Mouse (Mus musculus): ENCODE data around the gene Shq1. TPM values are rescaled to one million over a fixed set of nuclear protein-coding genes. Genes with fewer than 3 reads are reported as not detected.

The Shq1 gene
- polyA plus RNA-seq, 1 experiment: 3.1 TPM

DNA sequence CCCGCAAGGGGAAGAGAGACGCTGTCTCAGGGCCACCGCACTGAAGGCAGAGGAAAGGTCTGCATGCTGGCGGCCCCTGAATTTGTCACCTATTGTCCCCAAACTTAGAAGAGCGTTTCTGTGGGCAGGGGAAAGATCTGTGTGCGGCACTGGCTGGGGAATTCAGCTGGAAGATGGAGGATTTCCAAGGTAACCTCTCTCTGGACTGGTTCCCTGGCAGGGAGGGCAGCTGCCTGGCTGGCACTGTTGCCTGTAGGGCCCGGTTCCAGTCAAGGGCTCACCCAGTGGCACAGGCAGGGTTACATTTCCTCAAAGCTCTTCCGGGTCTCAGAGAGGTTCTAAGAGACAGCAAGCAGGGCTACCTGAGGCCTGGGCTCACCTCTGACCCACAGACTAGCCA is 138.6 kb downstream of the Shq1 start:
- no peak overlapping the region for H3K4me3 ChIP-seq (ENCODE audit: extremely low read depth, insufficient read depth, insufficient read length)
- H3K36me3 ChIP-seq (ENCODE audit: control insufficient read depth, insufficient read depth, low read length): no peaks in the 10 kb centered on the region
- H3K27ac ChIP-seq (ENCODE audit: insufficient read depth, low read length): no peak overlapping the region
- no peaks in the 10 kb centered on the region for H3K4me1 ChIP-seq (ENCODE audit: control insufficient read depth, insufficient read depth, insufficient read length)
- H3K27me3 ChIP-seq (ENCODE audit: control insufficient read depth, insufficient read depth, low read length): no peaks in the 10 kb centered on the region
- WGBS: 79% methylated on average over 8 of the region's 8 CpGs
- TF ChIP-seq POLR2A (IDR thresholded peaks at IDR 0.05; ENCODE audit: low read depth, low read length): no peak
- TF ChIP-seq CTCF (IDR thresholded peaks at IDR 0.05; ENCODE audit: extremely low read depth, insufficient read depth, insufficient read length, insufficient replicate concordance): no peak
- DNase-seq (ENCODE audit: low read depth in 1 of 2, low spot score in 2 of 2): no peak

- Histone ChIP-seq H3K36me3 (ENCODE audit: control insufficient read depth, insufficient read depth, low read length) (no peaks in the 10 kb centered on the region), H3K4me3 (ENCODE audit: extremely low read depth, insufficient read depth, insufficient read length) (no peak overlapping the region), H3K4me1 (ENCODE audit: control insufficient read depth, insufficient read depth, insufficient read length) (no peaks in the 10 kb centered on the region), H3K27ac (ENCODE audit: insufficient read depth, low read length) (no peak overlapping the region), H3K27me3 (ENCODE audit: control insufficient read depth, insufficient read depth, low read length) (no peaks in the 10 kb centered on the region)
- 88% methylated on average over 3 of the region's 3 CpGs for WGBS
- DNase-seq (ENCODE audit: low read depth in 1 of 2, low spot score in 2 of 2): no peak
- no peak for TF ChIP-seq CTCF (IDR thresholded peaks at IDR 0.05; ENCODE audit: extremely low read depth, insufficient read depth, insufficient read length, insufficient replicate concordance)
- no peak for TF ChIP-seq POLR2A (IDR thresholded peaks at IDR 0.05; ENCODE audit: low read depth, low read length)
These were observed 141.3 kb downstream of the Shq1 start for GRCm38 (mm10) chr6:100529673-100530072.

GRCm38 (mm10) chr6:100528556-100528955 is 142.4 kb downstream of the Shq1 start:
- WGBS: 25% methylated on average over 7 of the region's 7 CpGs
- Histone ChIP-seq H3K4me1 (ENCODE audit: control insufficient read depth, insufficient read depth, insufficient read length) (no peaks in the 10 kb centered on the region), H3K27me3 (ENCODE audit: control insufficient read depth, insufficient read depth, low read length) (no peaks in the 10 kb centered on the region), H3K36me3 (ENCODE audit: control insufficient read depth, insufficient read depth, low read length) (no peaks in the 10 kb centered on the region), H3K4me3 (ENCODE audit: extremely low read depth, insufficient read depth, insufficient read length) (no peak overlapping the region), H3K27ac (ENCODE audit: insufficient read depth, low read length) (no peak overlapping the region)
- DNase-seq (ENCODE audit: low read depth in 1 of 2, low spot score in 2 of 2): no peak
- no peak for TF ChIP-seq CTCF (IDR thresholded peaks at IDR 0.05; ENCODE audit: extremely low read depth, insufficient read depth, insufficient read length, insufficient replicate concordance)
- no peak for TF ChIP-seq POLR2A (IDR thresholded peaks at IDR 0.05; ENCODE audit: low read depth, low read length)

- DNase-seq (ENCODE audit: low read depth in 1 of 2, low spot score in 2 of 2): no peak
- WGBS: 81% methylated on average over 5 of the region's 5 CpGs
- Histone ChIP-seq H3K4me3 (ENCODE audit: extremely low read depth, insufficient read depth, insufficient read length) (no peak overlapping the region), H3K36me3 (ENCODE audit: control insufficient read depth, insufficient read depth, low read length) (no peaks in the 10 kb centered on the region), H3K27me3 (ENCODE audit: control insufficient read depth, insufficient read depth, low read length) (no peaks in the 10 kb centered on the region), H3K4me1 (ENCODE audit: control insufficient read depth, insufficient read depth, insufficient read length) (no peaks in the 10 kb centered on the region), H3K27ac (ENCODE audit: insufficient read depth, low read length) (no peak overlapping the region)
- TF ChIP-seq POLR2A (IDR thresholded peaks at IDR 0.05; ENCODE audit: low read depth, low read length): no peak
- peak; percentile 38; the same call in 1 of the 2 replicates for TF ChIP-seq CTCF (IDR thresholded peaks at IDR 0.05; ENCODE audit: extremely low read depth, insufficient read depth, insufficient read length, insufficient replicate concordance)
These were observed 143.0 kb downstream of the Shq1 start for GRCm38 (mm10) chr6:100527972-100528371.

DNA sequence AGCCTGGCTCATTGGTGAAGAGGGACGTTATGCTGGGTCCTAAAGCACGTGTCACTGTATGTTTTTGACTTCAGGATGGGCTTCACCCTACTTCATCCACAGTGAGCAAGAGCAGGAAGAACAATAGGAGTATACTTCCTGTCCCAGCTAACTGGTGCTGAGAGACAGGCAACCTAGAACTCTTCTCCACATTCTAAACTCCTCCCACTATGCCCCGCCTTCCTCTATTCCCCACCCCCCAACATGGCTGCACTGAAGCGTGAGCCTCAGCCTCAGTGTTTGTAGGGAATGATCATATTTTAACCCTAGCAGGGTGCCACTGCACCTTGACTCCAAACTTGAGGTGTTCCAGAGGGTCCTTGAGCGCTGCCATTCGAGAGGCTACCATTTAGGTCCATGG is 143.8 kb downstream of the Shq1 start:
- Histone ChIP-seq H3K27me3 (ENCODE audit: control insufficient read depth, insufficient read depth, low read length) (no peaks in the 10 kb centered on the region), H3K36me3 (ENCODE audit: control insufficient read depth, insufficient read depth, low read length) (no peaks in the 10 kb centered on the region), H3K4me3 (ENCODE audit: extremely low read depth, insufficient read depth, insufficient read length) (no peak overlapping the region), H3K4me1 (ENCODE audit: control insufficient read depth, insufficient read depth, insufficient read length) (no peaks in the 10 kb centered on the region), H3K27ac (ENCODE audit: insufficient read depth, low read length) (no peak overlapping the region)
- TF ChIP-seq CTCF (IDR thresholded peaks at IDR 0.05; ENCODE audit: extremely low read depth, insufficient read depth, insufficient read length, insufficient replicate concordance) (no peak), POLR2A (IDR thresholded peaks at IDR 0.05; ENCODE audit: low read depth, low read length) (no peak)
- WGBS: 75% methylated on average over 6 of the region's 6 CpGs
- no peak for DNase-seq (ENCODE audit: low read depth in 1 of 2, low spot score in 2 of 2)

GRCm38 (mm10) chr6:100526066-100526465 is 144.9 kb downstream of the Shq1 start:
- H3K27ac ChIP-seq (ENCODE audit: insufficient read depth, low read length): no peak overlapping the region
- no peaks in the 10 kb centered on the region for H3K4me1 ChIP-seq (ENCODE audit: control insufficient read depth, insufficient read depth, insufficient read length)
- no peaks in the 10 kb centered on the region for H3K27me3 ChIP-seq (ENCODE audit: control insufficient read depth, insufficient read depth, low read length)
- TF ChIP-seq POLR2A (IDR thresholded peaks at IDR 0.05; ENCODE audit: low read depth, low read length) (no peak), CTCF (IDR thresholded peaks at IDR 0.05; ENCODE audit: extremely low read depth, insufficient read depth, insufficient read length, insufficient replicate concordance) (no peak)
- 18% methylated on average over 9 of the region's 9 CpGs for WGBS
- no peak overlapping the region for H3K4me3 ChIP-seq (ENCODE audit: extremely low read depth, insufficient read depth, insufficient read length)
- DNase-seq (ENCODE audit: low read depth in 1 of 2, low spot score in 2 of 2): no peak
- H3K36me3 ChIP-seq (ENCODE audit: control insufficient read depth, insufficient read depth, low read length): no peaks in the 10 kb centered on the region

DNA sequence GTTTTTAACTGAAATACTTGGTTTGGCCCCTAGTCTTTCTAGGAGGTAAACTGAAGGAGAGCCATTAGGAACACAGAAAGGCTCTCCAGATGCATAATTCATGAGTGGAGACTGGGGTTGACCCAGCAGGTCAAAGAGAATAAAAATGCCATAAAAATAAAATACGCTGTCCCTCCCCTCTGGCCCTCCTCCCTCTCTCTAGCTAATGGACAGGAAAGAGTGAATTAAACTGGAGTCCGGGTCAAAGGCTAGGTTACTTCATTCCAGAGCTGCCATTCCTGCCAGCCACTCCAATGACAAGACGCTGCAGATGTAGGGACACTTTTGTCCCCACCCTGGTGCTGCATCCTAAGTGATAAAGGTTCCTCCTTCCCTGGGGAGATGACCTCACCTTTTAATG is 145.5 kb downstream of the Shq1 start:
- no peak overlapping the region for H3K4me3 ChIP-seq (ENCODE audit: extremely low read depth, insufficient read depth, insufficient read length)
- no peaks in the 10 kb centered on the region for H3K27me3 ChIP-seq (ENCODE audit: control insufficient read depth, insufficient read depth, low read length)
- 73% methylated on average over 3 of the region's 3 CpGs for WGBS
- H3K4me1 ChIP-seq (ENCODE audit: control insufficient read depth, insufficient read depth, insufficient read length): no peaks in the 10 kb centered on the region
- no peak for DNase-seq (ENCODE audit: low read depth in 1 of 2, low spot score in 2 of 2)
- H3K36me3 ChIP-seq (ENCODE audit: control insufficient read depth, insufficient read depth, low read length): no peaks in the 10 kb centered on the region
- no peak overlapping the region for H3K27ac ChIP-seq (ENCODE audit: insufficient read depth, low read length)
- TF ChIP-seq CTCF (IDR thresholded peaks at IDR 0.05; ENCODE audit: extremely low read depth, insufficient read depth, insufficient read length, insufficient replicate concordance) (no peak), POLR2A (IDR thresholded peaks at IDR 0.05; ENCODE audit: low read depth, low read length) (no peak)

Measured in spleen, adult 2 months (tissue).